Mouse (Mus musculus) kidney, adult 9 months (tissue): Measurements from ENCODE around the gene Btbd35f9.
"Not testable (repeated sequence)": the region's sequence is repeated elsewhere in the genome, so short reads cannot be mapped to it uniquely, and the experiment has no call there.

Experiments
- DNase-seq: peaks from one replicate; pipeline ENCODE4 v3.0.0; 2022

Btbd35f9 gene

DNA sequence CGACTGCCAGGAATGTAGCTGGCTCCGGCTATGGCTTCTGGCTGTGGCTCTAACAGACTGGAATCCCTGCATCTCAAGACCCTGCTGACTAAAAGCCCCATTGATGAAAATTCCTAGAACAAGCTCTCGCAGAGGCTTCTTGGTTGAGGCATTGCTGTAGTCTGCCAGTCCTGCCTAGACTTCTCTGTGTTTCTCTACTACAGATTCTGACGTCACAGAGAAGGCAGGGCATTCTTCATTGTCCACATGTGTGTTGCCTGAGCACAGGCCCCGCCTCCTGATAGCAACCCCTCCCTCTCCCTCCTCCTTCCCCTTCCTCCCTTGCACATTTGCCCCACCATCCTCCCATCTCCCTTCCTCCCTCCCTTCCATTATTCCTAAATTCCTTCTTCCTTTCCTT, at the start of gene Btbd35f9:
TSS of gene Btbd35f9 (minus strand) at position 101 of the 400 bp plus-strand sequence.
- not testable (repeated sequence) for DNase-seq
